Mouse (Mus musculus): ENCODE measurements at regions not wholly inside any gene's neighbourhood (a gene's known extent, or its start where the extent isn't known, plus 50 kb on each side); places are given as distances from the start of the nearest gene placed in this dataset.
A peak's percentile ranks its signal among the peaks of the same experiment; 100 is the strongest.

- DNase-seq (ENCODE audit: extremely low spot score in 1 of 2, low spot score in 2 of 2), result no peak
- Histone ChIP-seq H3K27ac (peak overlapping the region; percentile 47), H3K4me3 (no peak overlapping the region)
- TF ChIP-seq CTCF (IDR thresholded peaks at IDR 0.05), result no peak
- intact Hi-C loops (cut with DNase I), result no loop called here
Measured at GRCm38 (mm10) chr13:107700268-107701139, 343.7 kb upstream of the Smim15 start.

DNA sequence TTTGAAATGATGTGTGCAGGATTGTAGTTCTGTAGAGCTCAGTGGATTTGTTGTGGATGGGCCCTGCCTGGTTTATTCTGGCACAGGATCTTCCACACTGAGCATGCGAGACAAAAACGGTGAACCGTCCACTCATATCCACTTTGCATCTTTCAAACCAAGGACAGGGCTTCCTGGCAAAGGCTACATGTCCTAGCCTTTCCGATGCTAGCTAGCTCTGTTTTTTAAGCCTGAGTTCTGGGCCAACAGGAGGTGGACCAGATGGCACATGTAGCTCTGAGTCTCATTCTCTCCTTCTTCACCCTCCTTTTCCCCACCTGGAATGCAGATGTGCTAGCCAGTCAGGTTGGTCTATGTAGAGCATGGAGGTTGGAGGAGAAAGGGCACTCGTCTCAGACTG lies 345.0 kb upstream of the Smim15 start:
- DNase-seq (ENCODE audit: extremely low spot score in 1 of 2, low spot score in 2 of 2), result no peak
- no peak overlapping the region for H3K4me3 ChIP-seq
- intact Hi-C loops (cut with DNase I), result loop anchor here (5.0 kb wide), 2 partner anchors 152 to 212 kb away; no protein-coding TSS in a partner anchor
- TF ChIP-seq CTCF (IDR thresholded peaks at IDR 0.05), result no peak
- peak overlapping the region; percentile 48; the same call in 1 of the 2 replicates for H3K27ac ChIP-seq

- no peak overlapping the region for H3K4me3 ChIP-seq
- DNase-seq (ENCODE audit: extremely low spot score in 1 of 2, low spot score in 2 of 2), result peak in 1 of 2 experiments; percentile 52
- TF ChIP-seq CTCF (IDR thresholded peaks at IDR 0.05), result no peak
- peak overlapping the region; percentile 48 for H3K27ac ChIP-seq
- intact Hi-C loops (cut with DNase I), result loop anchor here (5.0 kb wide), 2 partner anchors 151 to 211 kb away; no protein-coding TSS in a partner anchor
Measured at GRCm38 (mm10) chr13:107698345-107698744, 345.9 kb upstream of the Smim15 start.

DNA sequence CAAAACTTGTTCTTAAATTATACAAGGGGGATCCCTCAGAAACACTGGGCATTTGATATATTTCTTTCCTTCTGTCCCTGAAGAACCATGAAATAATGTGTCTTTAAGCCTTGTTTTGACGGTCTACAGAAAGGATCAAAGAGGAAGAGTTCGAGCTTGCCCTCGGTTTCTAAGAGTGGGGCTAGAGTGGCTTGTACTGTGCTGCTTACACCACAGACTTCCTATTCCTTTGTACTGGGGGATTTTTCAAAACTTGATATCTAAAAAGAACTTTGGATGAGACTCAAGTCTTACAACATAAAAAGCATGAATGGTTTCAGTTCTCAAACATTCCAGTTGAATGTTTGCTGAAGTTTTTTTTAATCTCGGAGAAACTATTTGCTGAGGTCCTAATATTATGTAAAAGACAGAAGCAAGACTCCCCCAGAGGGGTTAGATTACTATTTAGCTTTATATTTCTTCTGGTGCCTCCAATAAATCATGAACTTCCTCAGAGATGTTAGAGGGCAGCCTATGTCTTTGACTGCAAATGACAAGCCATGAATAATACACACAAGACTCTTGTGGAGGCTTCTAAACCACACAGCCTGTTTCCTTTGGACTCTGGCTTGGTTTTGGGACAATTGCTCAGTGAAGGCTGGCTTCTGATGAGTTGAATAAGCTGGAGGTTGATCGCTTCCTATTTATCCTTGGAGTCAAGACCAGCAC lies 352.0 kb upstream of the Smim15 start:
- no peak for DNase-seq (ENCODE audit: extremely low spot score in 1 of 2, low spot score in 2 of 2)

DNA sequence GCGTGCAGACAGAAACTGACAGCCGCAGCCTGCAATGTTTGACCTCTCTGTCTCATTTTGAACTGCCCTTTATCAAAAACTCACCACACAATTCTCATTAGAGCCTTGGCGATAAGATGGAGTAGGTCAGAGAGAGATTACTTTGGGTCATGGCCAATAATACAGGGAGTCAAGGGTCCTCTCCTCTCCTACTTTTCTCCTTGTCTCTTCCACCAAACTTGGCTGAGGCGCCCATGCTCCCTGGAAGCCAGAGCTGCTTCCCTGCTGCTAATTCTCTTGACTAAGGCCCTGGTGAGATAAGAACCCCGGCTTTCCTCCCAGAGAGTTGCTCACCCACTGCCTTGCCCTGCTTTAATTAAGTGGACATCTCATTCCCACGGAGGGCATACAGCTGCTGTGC lies 355.3 kb upstream of the Smim15 start:
- Histone ChIP-seq H3K27ac (no peak overlapping the region), H3K4me3 (no peak overlapping the region)
- no peak for TF ChIP-seq CTCF (IDR thresholded peaks at IDR 0.05)
- DNase-seq (ENCODE audit: extremely low spot score in 1 of 2, low spot score in 2 of 2), result no peak
- intact Hi-C loops (cut with DNase I), result no loop called here

More for the DNA sequence above, 352.0 kb upstream of the Smim15 start:
- Histone ChIP-seq H3K27ac (no peak overlapping the region), H3K4me3 (no peak overlapping the region)
- no peak for TF ChIP-seq CTCF (IDR thresholded peaks at IDR 0.05)
- intact Hi-C loops (cut with DNase I), result no loop called here

GRCm38 (mm10) chr13:107685231-107685630 lies 359.0 kb upstream of the Smim15 start:
- intact Hi-C loops (cut with DNase I), result no loop called here
- no peak overlapping the region for H3K27ac ChIP-seq
- DNase-seq (ENCODE audit: extremely low spot score in 1 of 2, low spot score in 2 of 2), result no peak
- no peak for TF ChIP-seq CTCF (IDR thresholded peaks at IDR 0.05)
- H3K4me3 ChIP-seq, result no peak overlapping the region

DNA sequence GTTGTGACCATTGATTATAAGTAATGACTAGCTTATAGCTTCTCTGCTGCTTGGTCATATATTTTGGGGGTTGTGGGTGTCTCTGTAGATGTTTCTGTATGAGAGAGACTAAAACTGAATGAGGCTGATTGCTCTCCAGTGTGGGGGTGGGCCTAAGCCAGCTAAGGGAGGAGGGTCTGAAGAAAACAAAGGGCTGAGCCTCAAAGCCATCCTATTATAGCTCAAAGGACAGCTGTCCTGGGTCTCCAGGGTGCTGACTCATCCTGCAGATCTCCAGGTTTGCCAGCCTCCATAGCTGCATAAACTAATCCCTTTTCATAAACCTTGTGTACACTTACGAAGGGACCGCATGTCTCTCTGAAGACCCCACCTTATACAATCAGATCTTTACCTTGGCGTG lies 360.3 kb upstream of the Smim15 start:
- H3K4me3 ChIP-seq, result no peak overlapping the region
- no peak for DNase-seq (ENCODE audit: extremely low spot score in 1 of 2, low spot score in 2 of 2)
- TF ChIP-seq CTCF (IDR thresholded peaks at IDR 0.05), result no peak
- intact Hi-C loops (cut with DNase I), result no loop called here
- no peak overlapping the region for H3K27ac ChIP-seq

GRCm38 (mm10) chr13:107681719-107682118 lies 362.5 kb upstream of the Smim15 start:
- H3K4me3 ChIP-seq, result no peak overlapping the region
- intact Hi-C loops (cut with DNase I), result no loop called here
- no peak overlapping the region for H3K27ac ChIP-seq
- DNase-seq (ENCODE audit: extremely low spot score in 1 of 2, low spot score in 2 of 2), result no peak
- no peak for TF ChIP-seq CTCF (IDR thresholded peaks at IDR 0.05)

DNA sequence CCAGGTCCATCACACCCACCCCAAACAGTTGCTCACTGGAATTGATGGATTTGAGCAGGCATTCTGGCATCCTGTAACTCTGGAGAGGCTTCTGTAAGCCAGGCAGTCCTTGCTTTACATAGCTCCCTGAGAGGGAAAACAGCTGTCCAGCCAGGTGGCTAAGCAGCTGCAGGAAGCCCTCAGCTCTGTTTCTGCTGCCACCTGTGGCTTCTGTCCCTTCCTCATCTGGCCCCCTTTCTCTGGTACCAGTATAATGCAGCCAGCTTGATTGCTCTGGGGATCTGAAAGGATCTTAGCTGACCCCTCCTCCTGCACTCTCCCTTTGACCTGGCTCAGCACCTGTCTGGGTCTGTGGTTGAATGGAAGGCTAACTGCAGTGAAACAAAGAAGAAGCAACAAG lies 365.4 kb upstream of the Smim15 start:
- intact Hi-C loops (cut with DNase I), result no loop called here
- TF ChIP-seq CTCF (IDR thresholded peaks at IDR 0.05), result no peak
- Histone ChIP-seq H3K27ac (no peak overlapping the region), H3K4me3 (no peak overlapping the region)
- DNase-seq (ENCODE audit: extremely low spot score in 1 of 2, low spot score in 2 of 2), result no peak

DNA sequence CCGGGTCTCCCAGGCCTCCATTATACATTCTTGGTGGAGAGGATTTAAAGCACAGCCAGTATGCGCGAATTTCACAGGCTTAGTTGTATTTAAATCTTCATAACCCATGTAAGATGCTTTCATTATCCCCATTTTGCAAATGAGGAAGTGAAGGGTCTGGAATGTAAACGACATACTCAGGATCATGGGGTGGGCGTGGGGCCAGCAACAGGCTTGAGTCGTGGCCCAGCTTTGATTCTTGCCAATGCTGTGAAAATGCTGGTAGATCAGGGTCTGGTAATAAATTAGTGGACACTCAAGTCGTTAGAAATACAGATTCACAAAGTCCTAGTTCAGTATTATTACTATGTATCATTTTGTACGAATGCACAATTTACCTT lies 367.2 kb upstream of the Smim15 start:
- intact Hi-C loops (cut with DNase I), result no loop called here
- Histone ChIP-seq H3K4me3 (no peak overlapping the region), H3K27ac (no peak overlapping the region)
- no peak for TF ChIP-seq CTCF (IDR thresholded peaks at IDR 0.05)
- DNase-seq (ENCODE audit: extremely low spot score in 1 of 2, low spot score in 2 of 2), result no peak

DNA sequence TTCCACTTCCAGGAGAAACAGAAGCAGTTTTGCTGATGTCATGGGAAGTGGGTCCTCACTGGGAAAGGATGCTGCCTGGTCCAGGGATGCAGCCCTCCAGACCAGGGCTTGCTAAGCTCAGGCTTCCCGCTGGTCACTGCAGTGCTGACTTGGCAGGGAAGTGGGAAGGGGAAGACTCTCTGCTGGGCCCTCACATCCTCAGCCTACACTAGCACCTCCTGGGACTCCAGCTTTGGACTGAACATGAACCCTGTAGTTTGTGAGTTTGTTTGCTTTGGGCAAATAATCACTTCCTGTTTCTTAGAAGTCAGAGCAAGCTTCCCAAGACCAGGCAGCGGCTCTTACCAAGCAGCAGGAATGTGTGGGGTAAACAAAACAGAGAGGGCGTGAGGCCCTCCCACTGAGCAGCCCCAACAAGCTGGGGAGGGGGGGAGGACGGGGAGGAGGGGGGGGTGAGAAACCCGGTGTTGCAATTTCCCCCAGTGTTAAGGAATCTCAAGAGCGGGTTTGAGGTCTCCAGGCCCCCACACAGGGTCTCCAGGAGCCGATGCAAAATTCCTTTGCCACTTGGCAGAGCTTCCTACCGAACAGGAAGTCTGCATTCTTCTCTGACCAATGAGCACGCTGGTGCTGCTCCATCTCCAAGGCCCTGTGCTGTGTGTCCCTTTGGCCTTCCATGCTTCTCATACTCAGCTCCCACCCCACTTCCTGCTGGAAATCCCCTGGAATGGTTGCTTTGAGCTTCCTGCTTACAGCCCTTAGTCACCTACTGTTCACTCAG lies 367.7 kb upstream of the Smim15 start:
- TF ChIP-seq CTCF (IDR thresholded peaks at IDR 0.05), result no peak
- no peak overlapping the region for H3K27ac ChIP-seq
- intact Hi-C loops (cut with DNase I), result no loop called here

DNA sequence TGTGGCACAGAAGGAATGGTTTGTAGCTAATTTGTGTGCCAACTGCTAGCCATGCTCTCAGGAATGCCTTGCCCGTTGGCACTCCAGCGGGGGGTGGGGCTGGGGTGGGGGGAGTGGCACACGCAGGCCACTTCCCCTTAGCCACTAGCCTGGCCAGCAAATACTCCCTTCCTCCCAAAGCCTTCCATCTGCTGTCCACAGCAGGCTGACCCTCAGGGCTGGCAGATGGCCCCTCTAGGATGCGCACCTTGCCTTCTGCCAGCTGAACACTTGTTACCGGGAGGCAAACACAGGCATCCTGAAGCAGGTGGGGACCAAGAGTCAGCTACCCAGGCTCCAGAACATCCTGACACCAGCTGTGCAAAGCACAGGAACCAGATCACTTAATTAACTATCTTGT lies 372.1 kb upstream of the Smim15 start:
- H3K27ac ChIP-seq, result no peak overlapping the region
- intact Hi-C loops (cut with DNase I), result no loop called here

More for the DNA sequence above, 367.7 kb upstream of the Smim15 start:
- no peak for DNase-seq (ENCODE audit: extremely low spot score in 1 of 2, low spot score in 2 of 2)
- H3K4me3 ChIP-seq, result no peak overlapping the region

More for the DNA sequence above, 372.1 kb upstream of the Smim15 start:
- DNase-seq (ENCODE audit: extremely low spot score in 1 of 2, low spot score in 2 of 2), result no peak
- TF ChIP-seq CTCF (IDR thresholded peaks at IDR 0.05), result no peak
- no peak overlapping the region for H3K4me3 ChIP-seq

Data from left cerebral cortex, adult 2 months (tissue).